7 mouse cellular contexts compared by ENCODE assay signal in the genomic region with DNA sequence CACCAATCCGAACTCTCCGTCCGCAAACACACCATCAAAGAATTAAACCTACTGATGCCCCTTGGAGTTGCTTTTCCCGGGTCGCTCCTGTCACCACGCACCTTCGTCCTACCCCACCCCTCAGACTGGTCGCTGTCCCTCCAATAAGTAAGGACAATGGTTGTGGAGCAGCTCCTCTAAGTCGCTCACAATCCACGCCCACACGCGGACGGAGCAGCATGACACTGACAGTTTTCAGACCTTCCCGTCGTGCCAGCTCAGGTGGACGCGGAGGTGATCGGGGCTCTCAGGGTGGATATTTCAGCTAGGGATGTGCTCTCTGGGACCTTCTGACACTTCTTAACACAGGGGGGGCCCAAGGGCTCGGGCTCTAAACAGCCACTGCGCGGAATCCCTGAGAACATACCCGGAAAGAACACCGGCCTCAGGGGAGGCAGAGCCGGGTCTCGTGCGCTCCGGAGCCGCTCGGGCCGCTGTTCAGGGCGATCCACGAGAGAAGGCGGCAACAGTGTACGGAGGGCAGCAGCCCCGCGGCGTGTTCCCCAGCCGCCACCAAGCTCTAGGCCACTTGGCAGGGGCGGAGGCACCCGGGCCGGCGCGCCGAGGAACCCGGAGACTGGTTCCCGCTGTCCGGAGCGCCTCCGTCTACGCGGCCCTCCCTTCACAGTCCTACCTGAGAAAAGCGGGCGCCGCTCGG. TPM values are rescaled to one million over a fixed set of nuclear protein-coding genes. Genes with fewer than 3 reads are reported as not detected.
DNase-seq lines count a peak whose midpoint lies in the region; ATAC-seq and TF ChIP-seq lines count a peak whose summit lies in the region.

No protein-coding gene starts in this region.

- no peaks in the 10 kb centered on the region for H3K27me3 ChIP-seq in heart, embryonic 11.5 days (ENCODE audit: control insufficient read depth, insufficient read depth, low read length)
- H3K27me3 ChIP-seq in kidney, postnatal 0 days (ENCODE audit: insufficient read depth, low read length): no peaks in the 10 kb centered on the region
- no peaks in the 10 kb centered on the region for H3K27me3 ChIP-seq in lung, embryonic 16.5 days (ENCODE audit: control insufficient read depth, insufficient read depth, low read depth, low read length)

- ATAC-seq in CD4-positive, CD25-positive, alpha-beta regulatory T cell, adult 4 months: peak; percentile 57
- ATAC-seq in heart, embryonic 11.5 days (replicated peaks; ENCODE audit: insufficient number of reproducible peaks, low FRiP score, low TSS enrichment): peak; percentile 74
- peak; percentile 16; the same call in 1 of the 2 replicates for ATAC-seq in kidney, postnatal 0 days (replicated peaks; ENCODE audit: low FRiP score, low read depth)
- peak; percentile 82 for ATAC-seq in lung, embryonic 16.5 days (ENCODE audit: low read depth)

- DNase-seq in NIH3T3 (ENCODE audit: low read depth): peak; percentile 34
- DNase-seq in embryo, embryonic 11.5 days (ENCODE audit: low read depth, low spot score): peak; percentile 24
- DNase-seq in kidney, postnatal 0 days (ENCODE audit: low spot score): peak; percentile 44
- peak; percentile 28 for DNase-seq in ovary, postnatal 36 days (ENCODE audit: low spot score)

- peak overlapping the region; percentile 85 for H3K4me2 ChIP-seq in heart, embryonic 11.5 days
- H3K4me2 ChIP-seq in kidney, postnatal 0 days (ENCODE audit: low read length): peak overlapping the region; percentile 86
- H3K4me2 ChIP-seq in lung, embryonic 16.5 days (ENCODE audit: low read depth, low read length): peak overlapping the region; percentile 95

- no peaks in the 10 kb centered on the region for H3K4me1 ChIP-seq in heart, embryonic 11.5 days (ENCODE audit: control insufficient read depth, insufficient read depth, low read length)
- peaks cover 4% of the 10 kb centered on the region; the same call in 1 of the 2 replicates for H3K4me1 ChIP-seq in kidney, postnatal 0 days (replicated peaks; ENCODE audit: insufficient read depth, low read length)
- peaks cover 3% of the 10 kb centered on the region; the same call in 1 of the 2 replicates for H3K4me1 ChIP-seq in lung, embryonic 16.5 days (replicated peaks; ENCODE audit: control insufficient read depth, insufficient read depth, low read length)

- no peak for TF ChIP-seq CTCF in kidney, postnatal 0 days (IDR thresholded peaks at IDR 0.05; ENCODE audit: low read depth)

- peak overlapping the region; percentile 95 for H3K4me3 ChIP-seq in heart, embryonic 11.5 days (ENCODE audit: low read depth, low read length)
- peak overlapping the region; percentile 77 for H3K4me3 ChIP-seq in kidney, postnatal 0 days (replicated peaks; ENCODE audit: low read depth, low read length)
- H3K4me3 ChIP-seq in lung, embryonic 16.5 days (ENCODE audit: low read length): peak overlapping the region; percentile 96

- peak overlapping the region; percentile 84 for H3K27ac ChIP-seq in heart, embryonic 11.5 days (ENCODE audit: low read depth, low read length)
- peak overlapping the region; percentile 65; the same call in 1 of the 2 replicates for H3K27ac ChIP-seq in kidney, postnatal 0 days
- peak overlapping the region; percentile 81 for H3K27ac ChIP-seq in lung, embryonic 16.5 days (ENCODE audit: low read length)

- no peaks in the 10 kb centered on the region for H3K36me3 ChIP-seq in heart, embryonic 11.5 days (ENCODE audit: control insufficient read depth, insufficient read depth, low read length)
- no peaks in the 10 kb centered on the region for H3K36me3 ChIP-seq in kidney, postnatal 0 days (ENCODE audit: insufficient read depth, low read length)
- no peaks in the 10 kb centered on the region for H3K36me3 ChIP-seq in lung, embryonic 16.5 days (ENCODE audit: control insufficient read depth, insufficient read depth, low read length)

- H3K9ac ChIP-seq in heart, embryonic 11.5 days (ENCODE audit: low read depth, low read length): peak overlapping the region; percentile 92
- H3K9ac ChIP-seq in kidney, postnatal 0 days (ENCODE audit: low read depth, low read length): peak overlapping the region; percentile 82
- H3K9ac ChIP-seq in lung, embryonic 16.5 days (ENCODE audit: low read length): peak overlapping the region; percentile 97

- under 1% methylated on average over 54 of the region's 55 CpGs for WGBS in heart, embryonic 11.5 days (ENCODE audit: insufficient replicate concordance)
- under 1% methylated on average over 54 of the region's 55 CpGs for WGBS in kidney, postnatal 0 days
- WGBS in lung, embryonic 16.5 days: under 1% methylated on average over 53 of the region's 55 CpGs

- no peaks in the 10 kb centered on the region for H3K9me3 ChIP-seq in heart, embryonic 11.5 days (replicated peaks; ENCODE audit: control insufficient read depth, low read length)
- H3K9me3 ChIP-seq in kidney, postnatal 0 days (replicated peaks; ENCODE audit: low read length): no peaks in the 10 kb centered on the region
- no peaks in the 10 kb centered on the region for H3K9me3 ChIP-seq in lung, embryonic 16.5 days (ENCODE audit: control insufficient read depth, low read length)

RNA-seq across cellular contexts. Expression of gene Lnpk, which starts 0.9 kb away (rescaled TPM):
- polyA plus RNA-seq in CD4-positive, CD25-positive, alpha-beta regulatory T cell, adult 4 months (2017; shearing (Covaris generic)): 10 to 100 TPM; 26.9 to 29.3 TPM
- 23.1 and 31.7 TPM in 2 replicates for polyA plus RNA-seq in heart, embryonic 11.5 days (2014; fragmentation: Nextera tagmentation; extraction: Ambion mirVana)
- polyA plus RNA-seq in kidney, postnatal 0 days (2015; fragmentation: Nextera tagmentation; extraction: Ambion mirVana): 17.1 and 19.5 TPM in 2 replicates
- polyA plus RNA-seq in lung, embryonic 16.5 days (2015; fragmentation: Nextera tagmentation; extraction: Ambion mirVana): 21.2 and 25.2 TPM in 2 replicates

Comparison
In these comparisons a context has a peak if more than half of its experiments do, and no peak if none do; other contexts are left out.
1. Peak in every context shown above with its lines: DNase-seq, ATAC-seq, H3K4me3 ChIP-seq and H3K27ac ChIP-seq.
2. ATAC-seq: peak in every context shown above with its lines; median percentile 82 in lung, embryonic 16.5 days; 74 in heart, embryonic 11.5 days; 57 in CD4-positive, CD25-positive, alpha-beta regulatory T cell, adult 4 months; 16 in kidney, postnatal 0 days.